Mouse (Mus musculus): ENCODE data around the gene Map1b. TPM values are rescaled to one million over a fixed set of nuclear protein-coding genes. Genes with fewer than 3 reads are reported as not detected.

Map1b gene
- polyA plus RNA-seq, 1 experiment from 2014 or later: 88.0 TPM

- no peaks in the 10 kb centered on the region for H3K4me1 ChIP-seq (ENCODE audit: control insufficient read depth, insufficient read depth, low read length)
- ATAC-seq (replicated peaks; ENCODE audit: extremely low read depth, insufficient read depth, low FRiP score): no peak
- no peak overlapping the region for H3K4me2 ChIP-seq (ENCODE audit: low read depth, low read length)
- H3K9me3 ChIP-seq (replicated peaks; ENCODE audit: control insufficient read depth, low read length): no peaks in the 10 kb centered on the region
- peak overlapping the region; percentile 62 for H3K27ac ChIP-seq (ENCODE audit: low read length)
- H3K9ac ChIP-seq (ENCODE audit: low read length): no peak overlapping the region
- no peaks in the 10 kb centered on the region for H3K27me3 ChIP-seq (ENCODE audit: control insufficient read depth, insufficient read depth, low read length)
- no peaks in the 10 kb centered on the region; the same call in 1 of the 2 replicates for H3K36me3 ChIP-seq (ENCODE audit: control insufficient read depth, insufficient read depth)
- no peak overlapping the region for H3K4me3 ChIP-seq (ENCODE audit: low read length)
- 69% methylated on average over 7 of the region's 7 CpGs for WGBS
Observed at GRCm38 (mm10) chr13:99384555-99385203, 131.7 kb downstream of the Map1b start.

- 48% methylated on average over 6 of the region's 6 CpGs for WGBS
- Histone ChIP-seq H3K4me1 (ENCODE audit: control insufficient read depth, insufficient read depth, low read length) (no peaks in the 10 kb centered on the region), H3K9ac (ENCODE audit: low read length) (no peak overlapping the region), H3K36me3 (ENCODE audit: control insufficient read depth, insufficient read depth) (no peaks in the 10 kb centered on the region; the same call in 1 of the 2 replicates), H3K27me3 (ENCODE audit: control insufficient read depth, insufficient read depth, low read length) (no peaks in the 10 kb centered on the region), H3K9me3 (replicated peaks; ENCODE audit: control insufficient read depth, low read length) (no peaks in the 10 kb centered on the region), H3K4me3 (ENCODE audit: low read length) (no peak overlapping the region), H3K4me2 (ENCODE audit: low read depth, low read length) (no peak overlapping the region), H3K27ac (ENCODE audit: low read length) (no peak overlapping the region)
- no peak for ATAC-seq (replicated peaks; ENCODE audit: extremely low read depth, insufficient read depth, low FRiP score)
Observed at GRCm38 (mm10) chr13:99382373-99382772, 134.0 kb downstream of the Map1b start.

- no peak overlapping the region for H3K4me2 ChIP-seq (ENCODE audit: low read depth, low read length)
- ATAC-seq (replicated peaks; ENCODE audit: extremely low read depth, insufficient read depth, low FRiP score): no peak
- no peak overlapping the region for H3K4me3 ChIP-seq (ENCODE audit: low read length)
- H3K4me1 ChIP-seq (ENCODE audit: control insufficient read depth, insufficient read depth, low read length): no peaks in the 10 kb centered on the region
- no peaks in the 10 kb centered on the region for H3K27me3 ChIP-seq (ENCODE audit: control insufficient read depth, insufficient read depth, low read length)
- no peak overlapping the region for H3K27ac ChIP-seq (ENCODE audit: low read length)
- no peak overlapping the region for H3K9ac ChIP-seq (ENCODE audit: low read length)
- H3K36me3 ChIP-seq (ENCODE audit: control insufficient read depth, insufficient read depth): no peaks in the 10 kb centered on the region; the same call in 1 of the 2 replicates
- no peaks in the 10 kb centered on the region for H3K9me3 ChIP-seq (replicated peaks; ENCODE audit: control insufficient read depth, low read length)
- 94% methylated on average over 1 of the region's 1 CpGs for WGBS
Observed at GRCm38 (mm10) chr13:99378223-99378622, 138.1 kb downstream of the Map1b start.

- H3K9me3 ChIP-seq (replicated peaks; ENCODE audit: control insufficient read depth, low read length): no peaks in the 10 kb centered on the region
- 52% methylated on average over 6 of the region's 6 CpGs for WGBS
Observed at GRCm38 (mm10) chr13:99377055-99377454, 139.3 kb downstream of the Map1b start.

GRCm38 (mm10) chr13:99375550-99375949, 140.8 kb downstream of the Map1b start:
- no peaks in the 10 kb centered on the region for H3K27me3 ChIP-seq (ENCODE audit: control insufficient read depth, insufficient read depth, low read length)
- H3K36me3 ChIP-seq (ENCODE audit: control insufficient read depth, insufficient read depth): no peaks in the 10 kb centered on the region
- H3K9me3 ChIP-seq (replicated peaks; ENCODE audit: control insufficient read depth, low read length): no peaks in the 10 kb centered on the region
- no peaks in the 10 kb centered on the region for H3K4me1 ChIP-seq (ENCODE audit: control insufficient read depth, insufficient read depth, low read length)
- no peak overlapping the region for H3K4me2 ChIP-seq (ENCODE audit: low read depth, low read length)
- WGBS: 32% methylated on average over 6 of the region's 6 CpGs
- H3K9ac ChIP-seq (ENCODE audit: low read length): no peak overlapping the region
- no peak overlapping the region for H3K4me3 ChIP-seq (ENCODE audit: low read length)
- ATAC-seq (replicated peaks; ENCODE audit: extremely low read depth, insufficient read depth, low FRiP score): no peak; the same call in 1 of the 2 replicates
- no peak overlapping the region for H3K27ac ChIP-seq (ENCODE audit: low read length)

More at GRCm38 (mm10) chr13:99377055-99377454, 139.3 kb downstream of the Map1b start:
- no peaks in the 10 kb centered on the region; the same call in 1 of the 2 replicates for H3K36me3 ChIP-seq (ENCODE audit: control insufficient read depth, insufficient read depth)
- no peak overlapping the region for H3K4me2 ChIP-seq (ENCODE audit: low read depth, low read length)
- no peak overlapping the region for H3K9ac ChIP-seq (ENCODE audit: low read length)
- ATAC-seq (replicated peaks; ENCODE audit: extremely low read depth, insufficient read depth, low FRiP score): no peak
- no peak overlapping the region for H3K27ac ChIP-seq (ENCODE audit: low read length)
- no peaks in the 10 kb centered on the region for H3K27me3 ChIP-seq (ENCODE audit: control insufficient read depth, insufficient read depth, low read length)
- H3K4me1 ChIP-seq (ENCODE audit: control insufficient read depth, insufficient read depth, low read length): no peaks in the 10 kb centered on the region
- no peak overlapping the region for H3K4me3 ChIP-seq (ENCODE audit: low read length)

GRCm38 (mm10) chr13:99374191-99374590, 142.1 kb downstream of the Map1b start:
- 87% methylated on average over 4 of the region's 4 CpGs for WGBS
- Histone ChIP-seq H3K4me2 (ENCODE audit: low read depth, low read length) (no peak overlapping the region), H3K4me1 (ENCODE audit: control insufficient read depth, insufficient read depth, low read length) (peaks cover under 1% of the 10 kb centered on the region; the same call in 1 of the 2 replicates), H3K4me3 (ENCODE audit: low read length) (no peak overlapping the region), H3K9ac (ENCODE audit: low read length) (no peak overlapping the region), H3K27me3 (ENCODE audit: control insufficient read depth, insufficient read depth, low read length) (no peaks in the 10 kb centered on the region), H3K9me3 (replicated peaks; ENCODE audit: control insufficient read depth, low read length) (no peaks in the 10 kb centered on the region), H3K36me3 (ENCODE audit: control insufficient read depth, insufficient read depth) (peaks cover 3% of the 10 kb centered on the region; the same call in 1 of the 2 replicates), H3K27ac (ENCODE audit: low read length) (no peak overlapping the region)
- ATAC-seq (replicated peaks; ENCODE audit: extremely low read depth, insufficient read depth, low FRiP score): no peak

GRCm38 (mm10) chr13:99373684-99374083, 142.7 kb downstream of the Map1b start:
- no peak overlapping the region for H3K9ac ChIP-seq (ENCODE audit: low read length)
- H3K9me3 ChIP-seq (replicated peaks; ENCODE audit: control insufficient read depth, low read length): no peaks in the 10 kb centered on the region
- WGBS: 72% methylated on average over 7 of the region's 7 CpGs
- H3K4me3 ChIP-seq (ENCODE audit: low read length): no peak overlapping the region
- no peak overlapping the region for H3K4me2 ChIP-seq (ENCODE audit: low read depth, low read length)
- H3K36me3 ChIP-seq (ENCODE audit: control insufficient read depth, insufficient read depth): peaks cover 3% of the 10 kb centered on the region; the same call in 1 of the 2 replicates
- H3K27me3 ChIP-seq (ENCODE audit: control insufficient read depth, insufficient read depth, low read length): no peaks in the 10 kb centered on the region
- peaks cover 5% of the 10 kb centered on the region for H3K4me1 ChIP-seq (ENCODE audit: control insufficient read depth, insufficient read depth, low read length)
- H3K27ac ChIP-seq (ENCODE audit: low read length): no peak overlapping the region
- ATAC-seq (replicated peaks; ENCODE audit: extremely low read depth, insufficient read depth, low FRiP score): no peak

Other genes with a start within 250 kb of the Map1b start
- gene Ptcd2, start 171.8 kb downstream of the Map1b start, polyA plus RNA-seq (2015; fragmentation: Nextera tagmentation; extraction: Ambion mirVana): 78.8 and 79.2 TPM in 2 replicates
- 96.5 and 97.0 TPM in 2 replicates for gene Mrps27, start 171.8 kb downstream of the Map1b start, polyA plus RNA-seq (2015; fragmentation: Nextera tagmentation; extraction: Ambion mirVana)

Data from heart, embryonic 16.5 days (tissue).